Mouse (Mus musculus): Measurements from ENCODE around the gene Tmem268. TPM values are rescaled to one million over a fixed set of nuclear protein-coding genes. Genes with fewer than 3 reads are reported as not detected.

Tmem268 gene
- total RNA-seq, 4 experiments from 2014 or later: 13.1 to 15.1 (median 14.0) TPM

DNA sequence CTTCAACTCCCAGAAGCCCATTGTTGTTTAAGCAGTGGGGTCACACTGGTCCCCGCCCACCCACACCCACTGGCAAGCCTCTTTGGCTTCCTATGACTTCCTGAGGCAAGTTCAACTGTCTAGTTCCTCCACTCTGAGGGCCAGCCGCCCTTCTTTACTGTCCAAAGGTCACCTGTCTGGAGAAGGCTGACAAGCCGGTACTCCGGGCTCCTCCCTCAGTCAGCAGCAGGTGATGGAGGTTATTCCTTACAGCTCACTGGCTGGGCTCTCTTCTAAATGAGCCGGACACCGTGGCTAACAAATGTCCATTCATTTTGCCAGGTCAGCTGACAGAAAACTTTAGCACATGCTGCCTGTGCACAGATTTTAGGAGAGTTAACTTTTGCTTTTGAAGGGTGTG is 42.2 kb downstream of the Tmem268 start:
- DNase-seq: no peak

DNA sequence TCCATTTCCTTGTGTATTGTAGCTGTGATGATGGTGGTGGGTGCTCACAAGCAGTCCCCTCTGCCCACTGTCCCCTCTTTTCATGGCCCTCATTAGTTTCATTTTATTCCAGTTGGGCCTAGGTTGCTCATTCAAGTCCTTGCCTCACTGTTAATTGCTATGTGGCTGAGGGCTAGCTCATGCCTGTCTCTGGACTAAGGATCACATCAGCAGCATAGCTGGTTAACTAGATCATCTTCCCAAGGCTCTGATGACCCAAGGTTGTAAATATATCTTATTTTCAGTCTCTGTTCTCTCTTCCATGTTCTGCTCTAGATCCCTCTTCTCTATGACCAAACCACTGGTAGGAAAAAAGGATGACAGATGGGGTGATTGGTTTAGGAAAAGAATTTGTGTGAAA is 42.7 kb downstream of the Tmem268 start:
- DNase-seq: no peak

GRCm38 (mm10) chr4:63604945-63605344 is 46.4 kb downstream of the Tmem268 start, which contains the start of gene Gm11213:
TSS of gene Gm11213 (minus strand) at chr4:63605261.
- DNase-seq: no peak

- no peak for DNase-seq
Measured at GRCm38 (mm10) chr4:63605545-63605944, 47.0 kb downstream of the Tmem268 start.

GRCm38 (mm10) chr4:63605968-63606367 is 47.4 kb downstream of the Tmem268 start:
- DNase-seq: no peak

- no peak for DNase-seq
Measured at GRCm38 (mm10) chr4:63608391-63608790, 49.8 kb downstream of the Tmem268 start.

GRCm38 (mm10) chr4:63621861-63622260 is 63.3 kb downstream of the Tmem268 start:
- DNase-seq: no peak

- no peak for DNase-seq
Measured at GRCm38 (mm10) chr4:63622378-63622835, 63.8 kb downstream of the Tmem268 start, which contains the start of gene Tex48. TSS of gene Tex48 (minus strand) at chr4:63622428.

GRCm38 (mm10) chr4:63625563-63626080 is 67.0 kb downstream of the Tmem268 start:
- no peak for DNase-seq

GRCm38 (mm10) chr4:63627111-63627510 is 68.5 kb downstream of the Tmem268 start:
- DNase-seq: no peak

GRCm38 (mm10) chr4:63633181-63633580 is 74.6 kb downstream of the Tmem268 start:
- no peak for DNase-seq

Other genes with a start within 250 kb of the Tmem268 start
- gene Orm1, start 214.2 kb upstream of the Tmem268 start, total RNA-seq (2022): 10 to 100 TPM; 18.5 to 49.4 (median 27.4) TPM
- 10 to 100 TPM in 1 of 4 experiments, 1 to 10 TPM in 3; 6.4 to 14.0 (median 8.7) TPM for gene Orm3, start 202.6 kb upstream of the Tmem268 start, total RNA-seq (2022)
- 1 to 10 TPM in 3 of 4 experiments, under 1 TPM in 1; 0.74 to 4.3 (median 2.8) TPM for gene Orm2, start 196.3 kb upstream of the Tmem268 start, total RNA-seq (2022)
- gene Akna, start 155.4 kb upstream of the Tmem268 start, total RNA-seq (2022): 1 to 10 TPM; 4.4 to 9.9 (median 7.0) TPM
- 10 to 100 TPM; 56.7 to 95.9 (median 78.5) TPM for gene Whrn, start 62.8 kb upstream of the Tmem268 start, total RNA-seq (2022)
- 100 to 1,000 TPM; 191 to 202 (median 194) TPM for gene Atp6v1g1, start 14.0 kb upstream of the Tmem268 start, total RNA-seq (2022)
- not detected for gene Gm11213, start 46.5 kb downstream of the Tmem268 start, total RNA-seq (2022)
- gene Tex48, start 63.6 kb downstream of the Tmem268 start, total RNA-seq (2022): not detected
- gene Gm11214, start 104.6 kb downstream of the Tmem268 start, total RNA-seq (2022): not detected
- under 1 TPM; 0.34 to 0.83 (median 0.36) TPM for gene Tnfsf15, start 186.3 kb downstream of the Tmem268 start, total RNA-seq (2022)